Mouse (Mus musculus): Measurements from ENCODE around the gene Dgkz. TPM values are rescaled to one million over a fixed set of nuclear protein-coding genes. Genes with fewer than 3 reads are reported as not detected.
A peak's percentile ranks its signal among the peaks of the same experiment; 100 is the strongest.

Dgkz gene
- total and polyA plus RNA-seq, 2 experiments from 2014 or later = 36.6 to 144 TPM

- no peak within 1 kb of the TSS for H3K9ac ChIP-seq (replicated peaks; ENCODE audit: low read length, poor library complexity, severe bottlenecking)
- H3K27me3 ChIP-seq (ENCODE audit: insufficient read depth, low read length) = no peaks in the 10 kb centered on the region
- H3K4me2 ChIP-seq (ENCODE audit: low read depth, low read length, poor library complexity, severe bottlenecking) = no peak within 1 kb of the TSS
- no peaks in the 10 kb centered on the region for H3K9me3 ChIP-seq (ENCODE audit: low read length)
- H3K4me3 ChIP-seq (ENCODE audit: low read depth, low read length) = no peak within 1 kb of the TSS
- DNase-seq (ENCODE audit: low spot score) (no peak), ATAC-seq (ENCODE audit: low FRiP score) (no peak)
- WGBS = 83% methylated on average over 18 of the region's 18 CpGs
- H3K36me3 ChIP-seq (ENCODE audit: insufficient read depth, low read length) = peaks cover 7% of the 10 kb centered on the region
- H3K4me1 ChIP-seq (ENCODE audit: insufficient read depth, low read length) = 0 out of 2 replicates have a peak, but pooled peaks cover 14% of the 10 kb centered on the region
- no peak within 1 kb of the TSS for H3K27ac ChIP-seq (ENCODE audit: low read depth, low read length)
- TF ChIP-seq CTCF (IDR thresholded peaks at IDR 0.05) = no peak
These were observed 30.2 kb downstream of the Dgkz start, which contains the start of gene Gm9821 for GRCm38 (mm10) chr2:91945483-91945882. Gene Gm9821, plus strand, starts transcription at chr2:91945703.

- DNase-seq (ENCODE audit: low spot score) (peak; percentile 82), ATAC-seq (ENCODE audit: low FRiP score) (peak; percentile 73)
- H3K4me1 ChIP-seq (ENCODE audit: insufficient read depth, low read length) = 0 out of 2 replicates have a peak, but pooled peaks cover 4% of the 10 kb centered on the region
- no peak overlapping the region for H3K4me3 ChIP-seq (ENCODE audit: low read depth, low read length)
- no peak overlapping the region for H3K4me2 ChIP-seq (ENCODE audit: low read depth, low read length, poor library complexity, severe bottlenecking)
- 50% methylated on average over 13 of the region's 13 CpGs for WGBS
- no peak overlapping the region for H3K9ac ChIP-seq (replicated peaks; ENCODE audit: low read length, poor library complexity, severe bottlenecking)
- H3K36me3 ChIP-seq (ENCODE audit: insufficient read depth, low read length) = peaks cover 18% of the 10 kb centered on the region
- no peaks in the 10 kb centered on the region for H3K27me3 ChIP-seq (ENCODE audit: insufficient read depth, low read length)
- H3K27ac ChIP-seq (ENCODE audit: low read depth, low read length) = no peak overlapping the region
- H3K9me3 ChIP-seq (ENCODE audit: low read length) = no peaks in the 10 kb centered on the region
- TF ChIP-seq CTCF (IDR thresholded peaks at IDR 0.05) = peak; percentile 95
These were observed 31.3 kb downstream of the Dgkz start for GRCm38 (mm10) chr2:91944170-91944950.

GRCm38 (mm10) chr2:91942356-91942755 is 33.3 kb downstream of the Dgkz start:
- no peak overlapping the region for H3K4me3 ChIP-seq (ENCODE audit: low read depth, low read length)
- TF ChIP-seq CTCF (IDR thresholded peaks at IDR 0.05) = peak; percentile 33
- peaks cover 35% of the 10 kb centered on the region for H3K36me3 ChIP-seq (ENCODE audit: insufficient read depth, low read length)
- no peak overlapping the region for H3K27ac ChIP-seq (ENCODE audit: low read depth, low read length)
- no peak for ATAC-seq (ENCODE audit: low FRiP score)
- WGBS = 85% methylated on average over 6 of the region's 6 CpGs
- H3K4me1 ChIP-seq (ENCODE audit: insufficient read depth, low read length) = 0 out of 2 replicates have a peak, but pooled peaks cover 3% of the 10 kb centered on the region
- H3K9me3 ChIP-seq (ENCODE audit: low read length) = no peaks in the 10 kb centered on the region
- H3K9ac ChIP-seq (replicated peaks; ENCODE audit: low read length, poor library complexity, severe bottlenecking) = no peak overlapping the region
- H3K4me2 ChIP-seq (ENCODE audit: low read depth, low read length, poor library complexity, severe bottlenecking) = no peak overlapping the region
- no peak for DNase-seq (ENCODE audit: low spot score)
- H3K27me3 ChIP-seq (ENCODE audit: insufficient read depth, low read length) = no peaks in the 10 kb centered on the region

- no peak for TF ChIP-seq CTCF (IDR thresholded peaks at IDR 0.05)
- no peak overlapping the region for H3K27ac ChIP-seq (ENCODE audit: low read depth, low read length)
- H3K27me3 ChIP-seq (ENCODE audit: insufficient read depth, low read length) = no peaks in the 10 kb centered on the region
- H3K9ac ChIP-seq (replicated peaks; ENCODE audit: low read length, poor library complexity, severe bottlenecking) = no peak overlapping the region
- no peak overlapping the region for H3K4me3 ChIP-seq (ENCODE audit: low read depth, low read length)
- DNase-seq (ENCODE audit: low spot score) (no peak), ATAC-seq (ENCODE audit: low FRiP score) (no peak)
- no peaks in the 10 kb centered on the region for H3K4me1 ChIP-seq (ENCODE audit: insufficient read depth, low read length)
- peaks cover 55% of the 10 kb centered on the region for H3K36me3 ChIP-seq (ENCODE audit: insufficient read depth, low read length)
- H3K9me3 ChIP-seq (ENCODE audit: low read length) = no peaks in the 10 kb centered on the region
- H3K4me2 ChIP-seq (ENCODE audit: low read depth, low read length, poor library complexity, severe bottlenecking) = no peak overlapping the region
- WGBS = 80% methylated on average over 15 of the region's 15 CpGs
These were observed 36.2 kb downstream of the Dgkz start for GRCm38 (mm10) chr2:91939303-91939935.

GRCm38 (mm10) chr2:91936154-91936553 is 39.5 kb downstream of the Dgkz start:
- ATAC-seq (ENCODE audit: low FRiP score) (no peak), DNase-seq (ENCODE audit: low spot score) (no peak)
- no peak overlapping the region for H3K9ac ChIP-seq (replicated peaks; ENCODE audit: low read length, poor library complexity, severe bottlenecking)
- no peak overlapping the region for H3K4me3 ChIP-seq (ENCODE audit: low read depth, low read length)
- no peak overlapping the region for H3K4me2 ChIP-seq (ENCODE audit: low read depth, low read length, poor library complexity, severe bottlenecking)
- 95% methylated on average over 7 of the region's 7 CpGs for WGBS
- TF ChIP-seq CTCF (IDR thresholded peaks at IDR 0.05) = no peak
- no peak overlapping the region for H3K27ac ChIP-seq (ENCODE audit: low read depth, low read length)
- H3K9me3 ChIP-seq (ENCODE audit: low read length) = no peaks in the 10 kb centered on the region
- H3K36me3 ChIP-seq (ENCODE audit: insufficient read depth, low read length) = peaks cover 50% of the 10 kb centered on the region
- H3K4me1 ChIP-seq (ENCODE audit: insufficient read depth, low read length) = no peaks in the 10 kb centered on the region; the same call in 1 of the 2 replicates
- 0 out of 2 replicates have a peak, but pooled peaks cover 3% of the 10 kb centered on the region for H3K27me3 ChIP-seq (ENCODE audit: insufficient read depth, low read length)

All from midbrain, postnatal 0 days (tissue).